Comparison of ENCODE assay signal across 39 mouse cellular contexts in genomic region chr7:19964985-19965579, GRCm38 (mm10). TPM values are rescaled to one million over a fixed set of nuclear protein-coding genes. Genes with fewer than 3 reads are reported as not detected.
A peak's percentile ranks its signal among the peaks of the same experiment; 100 is the strongest.
DNase-seq lines count a peak whose midpoint lies in the region; ATAC-seq lines count a peak whose summit lies in the region.
"Had no signal": no experiment of that assay in that cellular context is flagged by ENCODE, and none has a peak within 500 bp of the region (broad histone marks: within the 10 kb centered on the region; RNA-seq: fewer than 3 reads in every experiment).

TSS of gene Ceacam20 (plus strand) at chr7:19965412.

- peak; percentile 20 for DNase-seq in kidney, adult 11 months
- peak; percentile 18 to 52 for DNase-seq in kidney, postnatal 25 days
- no peak for DNase-seq in kidney, postnatal 4 days
- DNase-seq in lung, postnatal 10 days = no peak
- DNase-seq: adrenal gland, postnatal 10 days; cerebellum, adult 8-10 months; cerebellum, postnatal 25 days; gastrocnemius, postnatal 25 days; heart, adult 18-20 months; heart, postnatal 4 days; liver, embryonic 13.5 days; lung, adult 18-20 months; retina, postnatal 1 day; right cerebral cortex, postnatal 14 days; thymus, adult 18-20 months; thymus, postnatal 25 days had no signal

- no peak within 1 kb of the TSS for H3K27ac ChIP-seq in kidney, embryonic 14.5 days (ENCODE audit: low read depth, low read length)
- peak within 1 kb of the TSS; percentile 14; the same call in 1 of the 2 replicates for H3K27ac ChIP-seq in intestine, embryonic 16.5 days (ENCODE audit: low read length)
- H3K27ac ChIP-seq: embryonic facial prominence, embryonic 10.5 days; embryonic facial prominence, embryonic 15.5 days; forebrain, embryonic 13.5 days; hindbrain, embryonic 14.5 days; layer of hippocampus, adult 2 months; left cerebral cortex, adult 2 months; limb, embryonic 13.5 days; liver, embryonic 13.5 days; macrophage; midbrain, embryonic 13.5 days; neural tube, embryonic 13.5 days; stomach, embryonic 15.5 days had no signal

- H3K4me1 ChIP-seq in kidney, embryonic 14.5 days (ENCODE audit: control insufficient read depth, insufficient read depth, low read length) = no peaks in the 10 kb centered on the region
- no peaks in the 10 kb centered on the region for H3K4me1 ChIP-seq in intestine, embryonic 16.5 days (ENCODE audit: control insufficient read depth, insufficient read depth, low read length)
- H3K4me1 ChIP-seq: embryonic facial prominence, embryonic 10.5 days; embryonic facial prominence, embryonic 15.5 days; forebrain, embryonic 13.5 days; limb, embryonic 13.5 days; liver, embryonic 13.5 days; midbrain, embryonic 13.5 days; neural tube, embryonic 13.5 days; stomach, embryonic 15.5 days had no signal

- H3K4me3 ChIP-seq in kidney, embryonic 14.5 days (ENCODE audit: low read length) = no peak within 1 kb of the TSS
- H3K4me3 ChIP-seq in intestine, embryonic 16.5 days (ENCODE audit: low read length) = no peak within 1 kb of the TSS
- H3K4me3 ChIP-seq: embryonic facial prominence, embryonic 10.5 days; embryonic facial prominence, embryonic 15.5 days; forebrain, embryonic 13.5 days; layer of hippocampus, adult 2 months; left cerebral cortex, adult 2 months; limb, embryonic 13.5 days; liver, embryonic 13.5 days; midbrain, embryonic 13.5 days; neural tube, embryonic 13.5 days; stomach, embryonic 15.5 days had no signal

- no peak for ATAC-seq in kidney, embryonic 14.5 days (ENCODE audit: low FRiP score, low TSS enrichment)
- peak; percentile 90 for ATAC-seq in intestine, embryonic 16.5 days
- ATAC-seq in erythroblast, adult 5-6 weeks (replicated peaks; ENCODE audit: low FRiP score, poor library complexity, severe bottlenecking) = no peak
- ATAC-seq: forebrain, embryonic 13.5 days; lung, postnatal 0 days; midbrain, embryonic 13.5 days; Patski had no signal

- H3K36me3 ChIP-seq in kidney, embryonic 14.5 days (ENCODE audit: control insufficient read depth, insufficient read depth, low read length) = no peaks in the 10 kb centered on the region
- H3K36me3 ChIP-seq in intestine, embryonic 16.5 days (ENCODE audit: control insufficient read depth, insufficient read depth, low read length) = no peaks in the 10 kb centered on the region
- H3K36me3 ChIP-seq: embryonic facial prominence, embryonic 10.5 days; embryonic facial prominence, embryonic 15.5 days; G1E; limb, embryonic 13.5 days; liver, embryonic 13.5 days; midbrain, embryonic 13.5 days; neural tube, embryonic 13.5 days; stomach, embryonic 15.5 days had no signal

- no peak within 1 kb of the TSS for H3K4me2 ChIP-seq in kidney, embryonic 14.5 days (replicated peaks; ENCODE audit: low read depth, low read length)
- H3K4me2 ChIP-seq in intestine, embryonic 16.5 days (ENCODE audit: low read depth, low read length) = no peak within 1 kb of the TSS
- H3K4me2 ChIP-seq: embryonic facial prominence, embryonic 15.5 days; forebrain, embryonic 13.5 days; heart, embryonic 11.5 days; hindbrain, embryonic 14.5 days; limb, embryonic 13.5 days; liver, embryonic 13.5 days; midbrain, embryonic 13.5 days; neural tube, embryonic 13.5 days; stomach, embryonic 15.5 days had no signal

- WGBS in kidney, embryonic 14.5 days = 75% methylated on average over 7 of the region's 7 CpGs
- WGBS in intestine, embryonic 16.5 days = 69% methylated on average over 7 of the region's 7 CpGs

- H3K27me3 ChIP-seq in kidney, embryonic 14.5 days (ENCODE audit: control insufficient read depth, insufficient read depth, low read length) = no peaks in the 10 kb centered on the region
- no peaks in the 10 kb centered on the region for H3K27me3 ChIP-seq in intestine, embryonic 16.5 days (replicated peaks; ENCODE audit: control insufficient read depth, insufficient read depth, low read length)
- H3K27me3 ChIP-seq: embryonic facial prominence, embryonic 15.5 days; forebrain, embryonic 13.5 days; limb, embryonic 13.5 days; liver, embryonic 13.5 days; midbrain, embryonic 13.5 days; neural tube, embryonic 13.5 days; stomach, embryonic 15.5 days had no signal

- H3K9ac ChIP-seq in kidney, embryonic 14.5 days (ENCODE audit: low read depth, low read length) = no peak within 1 kb of the TSS
- H3K9ac ChIP-seq in intestine, embryonic 16.5 days (ENCODE audit: low read depth, low read length) = no peak within 1 kb of the TSS
- H3K9ac ChIP-seq: embryonic facial prominence, embryonic 15.5 days; forebrain, embryonic 13.5 days; hindbrain, embryonic 14.5 days; limb, embryonic 13.5 days; liver, embryonic 13.5 days; midbrain, embryonic 13.5 days; neural tube, embryonic 13.5 days; stomach, embryonic 15.5 days had no signal

- H3K9me3 ChIP-seq in kidney, embryonic 14.5 days (ENCODE audit: control insufficient read depth, low read length) = no peaks in the 10 kb centered on the region; the same call in 1 of the 2 replicates
- H3K9me3 ChIP-seq in intestine, embryonic 16.5 days (ENCODE audit: control insufficient read depth, low read length) = no peaks in the 10 kb centered on the region
- H3K9me3 ChIP-seq: embryonic facial prominence, embryonic 15.5 days; limb, embryonic 13.5 days; stomach, embryonic 15.5 days had no signal

RNA-seq across cellular contexts. Expression of gene Ceacam20, which starts in this region (rescaled TPM):
- not detected in 2 replicates for polyA plus RNA-seq in kidney, embryonic 14.5 days (2014; fragmentation: Nextera tagmentation; extraction: Ambion mirVana)
- 3.5 and 6.5 TPM in 2 replicates for polyA plus RNA-seq in intestine, embryonic 16.5 days (2015; fragmentation: Nextera tagmentation; extraction: Ambion mirVana)
- not detected in 2 replicates for total RNA-seq in erythroblast, adult 5-6 weeks (2015; ENCODE audit: low replicate concordance)
- total RNA-seq in erythroblast, adult 5-6 weeks (2017; ENCODE audit: low replicate concordance) = not detected in 2 replicates
- total RNA-seq: adrenal gland, postnatal 10 days; G1E; gastrocnemius, adult 18-20 months; gastrocnemius, postnatal 25 days; heart, adult 18-20 months; heart, postnatal 4 days; layer of hippocampus, adult 2 months; layer of hippocampus, postnatal 14 days; left cerebral cortex, adult 2 months; left cerebral cortex, postnatal 25 days; megakaryocyte-erythroid progenitor cell, adult 5-6 weeks had no signal
- polyA plus RNA-seq: embryonic facial prominence, embryonic 10.5 days; embryonic facial prominence, embryonic 15.5 days; forebrain, embryonic 13.5 days; G1E; heart, embryonic 11.5 days; heart, postnatal 0 days; hindbrain, embryonic 14.5 days; limb, embryonic 13.5 days; liver, embryonic 13.5 days; lung, postnatal 0 days; macrophage; midbrain, embryonic 13.5 days; neural tube, embryonic 13.5 days; Patski had no signal

Comparison
In these comparisons a context has a peak if more than half of its experiments do, and no peak if none do; other contexts are left out.
1. DNase-seq: peak in kidney, adult 11 months (single experiment) and kidney, postnatal 25 days (2 of 2); none in kidney, postnatal 4 days (0 of 2) and lung, postnatal 10 days (single experiment).